Mouse (Mus musculus): ENCODE measurements around the gene Itih3. TPM values are rescaled to one million over a fixed set of nuclear protein-coding genes. Genes with fewer than 3 reads are reported as not detected.
A peak's percentile ranks its signal among the peaks of the same experiment; 100 is the strongest.

Gene Itih3
- polyA plus RNA-seq, 1 experiment from 2014 or later: 8.1 TPM

- WGBS: 86% methylated on average over 17 of the region's 17 CpGs
- ATAC-seq: no peak
Observed at GRCm38 (mm10) chr14:30880811-30881717, 42.5 kb downstream of the Itih3 start.

GRCm38 (mm10) chr14:30880251-30880650 is 43.3 kb downstream of the Itih3 start:
- H3K27ac ChIP-seq (ENCODE audit: low read length): no peak overlapping the region

More at GRCm38 (mm10) chr14:30880811-30881717, 42.5 kb downstream of the Itih3 start:
- no peak overlapping the region for H3K9ac ChIP-seq (ENCODE audit: low read depth, low read length)
- no peaks in the 10 kb centered on the region for H3K9me3 ChIP-seq (ENCODE audit: control insufficient read depth, low read length)
- H3K36me3 ChIP-seq (ENCODE audit: control insufficient read depth, insufficient read depth, low read length): no peaks in the 10 kb centered on the region
- H3K27me3 ChIP-seq (replicated peaks; ENCODE audit: control insufficient read depth, insufficient read depth, low read length): no peaks in the 10 kb centered on the region
- H3K4me2 ChIP-seq (ENCODE audit: low read depth, low read length): no peak overlapping the region
- no peak overlapping the region for H3K27ac ChIP-seq (ENCODE audit: low read length)
- H3K4me1 ChIP-seq (ENCODE audit: control insufficient read depth, insufficient read depth, low read length): peaks cover 13% of the 10 kb centered on the region
- no peak overlapping the region for H3K4me3 ChIP-seq (ENCODE audit: low read length)

GRCm38 (mm10) chr14:30879794-30880193 is 43.8 kb downstream of the Itih3 start:
- WGBS: 60% methylated on average over 9 of the region's 9 CpGs
- Histone ChIP-seq H3K36me3 (ENCODE audit: control insufficient read depth, insufficient read depth, low read length) (no peaks in the 10 kb centered on the region), H3K4me2 (ENCODE audit: low read depth, low read length) (peak overlapping the region; percentile 11; the same call in 1 of the 2 replicates), H3K4me3 (ENCODE audit: low read length) (no peak overlapping the region), H3K27me3 (replicated peaks; ENCODE audit: control insufficient read depth, insufficient read depth, low read length) (no peaks in the 10 kb centered on the region), H3K9me3 (ENCODE audit: control insufficient read depth, low read length) (no peaks in the 10 kb centered on the region), H3K27ac (ENCODE audit: low read length) (peak overlapping the region; percentile 75; the same call in 1 of the 2 replicates), H3K4me1 (ENCODE audit: control insufficient read depth, insufficient read depth, low read length) (peaks cover 19% of the 10 kb centered on the region), H3K9ac (ENCODE audit: low read depth, low read length) (peak overlapping the region; percentile 22; the same call in 1 of the 2 replicates)
- ATAC-seq: peak; percentile 43

More at GRCm38 (mm10) chr14:30880251-30880650, 43.3 kb downstream of the Itih3 start:
- Histone ChIP-seq H3K4me3 (ENCODE audit: low read length) (no peak overlapping the region), H3K9me3 (ENCODE audit: control insufficient read depth, low read length) (no peaks in the 10 kb centered on the region), H3K9ac (ENCODE audit: low read depth, low read length) (no peak overlapping the region), H3K36me3 (ENCODE audit: control insufficient read depth, insufficient read depth, low read length) (no peaks in the 10 kb centered on the region), H3K27me3 (replicated peaks; ENCODE audit: control insufficient read depth, insufficient read depth, low read length) (no peaks in the 10 kb centered on the region), H3K4me2 (ENCODE audit: low read depth, low read length) (peak overlapping the region; percentile 11; the same call in 1 of the 2 replicates), H3K4me1 (ENCODE audit: control insufficient read depth, insufficient read depth, low read length) (peaks cover 19% of the 10 kb centered on the region)
- ATAC-seq: no peak
- 66% methylated on average over 8 of the region's 8 CpGs for WGBS

DNA sequence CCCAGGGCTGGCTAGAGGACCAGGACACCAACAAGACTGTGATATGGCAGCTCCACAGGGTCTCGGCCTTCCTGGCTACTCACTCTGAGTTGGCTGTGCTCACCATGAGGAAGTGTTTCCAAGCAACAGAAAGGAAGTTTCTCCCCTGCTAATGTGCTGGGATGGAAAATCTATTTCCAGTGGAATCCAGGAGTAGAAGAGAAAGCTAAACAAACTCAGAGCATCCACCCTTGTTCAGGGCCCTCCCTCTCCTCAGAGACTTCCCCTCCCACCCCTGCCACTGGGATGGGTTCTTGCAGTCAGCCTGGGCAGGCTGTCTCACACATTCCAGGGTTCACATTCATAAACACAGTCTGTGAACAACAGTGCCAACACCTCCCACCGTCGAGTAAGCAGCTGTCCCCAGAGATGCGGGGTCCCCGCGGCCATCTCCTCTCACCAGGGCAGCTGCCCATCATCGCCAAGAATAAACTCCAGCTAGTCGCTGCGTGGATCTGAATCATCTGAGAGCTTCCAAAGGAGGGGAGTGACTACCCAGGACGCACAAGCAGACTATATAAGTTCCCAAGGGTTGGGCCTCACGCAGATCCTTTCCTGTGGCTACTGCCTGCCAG is 44.5 kb downstream of the Itih3 start, which contains the start of gene Mustn1:
Gene Mustn1, plus strand, starts transcription at position 243 of the 614 bp plus-strand sequence.
- Histone ChIP-seq H3K36me3 (ENCODE audit: control insufficient read depth, insufficient read depth, low read length) (no peaks in the 10 kb centered on the region), H3K27me3 (replicated peaks; ENCODE audit: control insufficient read depth, insufficient read depth, low read length) (no peaks in the 10 kb centered on the region), H3K9ac (ENCODE audit: low read depth, low read length) (peak within 1 kb of the TSS; percentile 22; the same call in 1 of the 2 replicates), H3K27ac (ENCODE audit: low read length) (peak within 1 kb of the TSS; percentile 75), H3K4me1 (ENCODE audit: control insufficient read depth, insufficient read depth, low read length) (peaks cover 21% of the 10 kb centered on the region), H3K9me3 (ENCODE audit: control insufficient read depth, low read length) (no peaks in the 10 kb centered on the region), H3K4me2 (ENCODE audit: low read depth, low read length) (peak within 1 kb of the TSS; percentile 11; the same call in 1 of the 2 replicates), H3K4me3 (ENCODE audit: low read length) (no peak within 1 kb of the TSS)
- ATAC-seq: no peak
- 40% methylated on average over 11 of the region's 11 CpGs for WGBS

- H3K36me3 ChIP-seq (ENCODE audit: control insufficient read depth, insufficient read depth, low read length): no peaks in the 10 kb centered on the region
- no peak overlapping the region for H3K9ac ChIP-seq (ENCODE audit: low read depth, low read length)
- H3K27ac ChIP-seq (ENCODE audit: low read length): no peak overlapping the region
- H3K9me3 ChIP-seq (ENCODE audit: control insufficient read depth, low read length): no peaks in the 10 kb centered on the region
- WGBS: 95% methylated on average over 3 of the region's 3 CpGs
- H3K27me3 ChIP-seq (replicated peaks; ENCODE audit: control insufficient read depth, insufficient read depth, low read length): no peaks in the 10 kb centered on the region
- no peak for ATAC-seq
- H3K4me2 ChIP-seq (ENCODE audit: low read depth, low read length): no peak overlapping the region
- H3K4me3 ChIP-seq (ENCODE audit: low read length): no peak overlapping the region
- peaks cover 25% of the 10 kb centered on the region for H3K4me1 ChIP-seq (ENCODE audit: control insufficient read depth, insufficient read depth, low read length)
Observed at GRCm38 (mm10) chr14:30877827-30878226, 45.7 kb downstream of the Itih3 start.

- Histone ChIP-seq H3K4me2 (ENCODE audit: low read depth, low read length) (no peak overlapping the region), H3K36me3 (ENCODE audit: control insufficient read depth, insufficient read depth, low read length) (no peaks in the 10 kb centered on the region), H3K4me3 (ENCODE audit: low read length) (no peak overlapping the region), H3K9me3 (ENCODE audit: control insufficient read depth, low read length) (no peaks in the 10 kb centered on the region), H3K4me1 (ENCODE audit: control insufficient read depth, insufficient read depth, low read length) (peaks cover 25% of the 10 kb centered on the region), H3K9ac (ENCODE audit: low read depth, low read length) (no peak overlapping the region), H3K27me3 (replicated peaks; ENCODE audit: control insufficient read depth, insufficient read depth, low read length) (no peaks in the 10 kb centered on the region), H3K27ac (ENCODE audit: low read length) (no peak overlapping the region)
- no peak for ATAC-seq
- WGBS: 86% methylated on average over 10 of the region's 10 CpGs
Observed at GRCm38 (mm10) chr14:30876451-30876850, 47.1 kb downstream of the Itih3 start.

- H3K4me2 ChIP-seq (ENCODE audit: low read depth, low read length): no peak overlapping the region
- ATAC-seq: no peak; the same call in 1 of the 2 replicates
- H3K4me1 ChIP-seq (ENCODE audit: control insufficient read depth, insufficient read depth, low read length): peaks cover 25% of the 10 kb centered on the region
- H3K9ac ChIP-seq (ENCODE audit: low read depth, low read length): peak overlapping the region; percentile 26; the same call in 1 of the 2 replicates
- no peaks in the 10 kb centered on the region for H3K27me3 ChIP-seq (replicated peaks; ENCODE audit: control insufficient read depth, insufficient read depth, low read length)
- no peaks in the 10 kb centered on the region for H3K36me3 ChIP-seq (ENCODE audit: control insufficient read depth, insufficient read depth, low read length)
- no peak overlapping the region for H3K4me3 ChIP-seq (ENCODE audit: low read length)
- 85% methylated on average over 9 of the region's 9 CpGs for WGBS
- H3K27ac ChIP-seq (ENCODE audit: low read length): peak overlapping the region; percentile 83
- no peaks in the 10 kb centered on the region for H3K9me3 ChIP-seq (ENCODE audit: control insufficient read depth, low read length)
Observed at GRCm38 (mm10) chr14:30875955-30876354, 47.6 kb downstream of the Itih3 start.

- peak; percentile 90 for ATAC-seq
- peak overlapping the region; percentile 83 for H3K27ac ChIP-seq (ENCODE audit: low read length)
- H3K27me3 ChIP-seq (replicated peaks; ENCODE audit: control insufficient read depth, insufficient read depth, low read length): no peaks in the 10 kb centered on the region
- peaks cover 29% of the 10 kb centered on the region for H3K4me1 ChIP-seq (ENCODE audit: control insufficient read depth, insufficient read depth, low read length)
- peak overlapping the region; percentile 26; the same call in 1 of the 2 replicates for H3K9ac ChIP-seq (ENCODE audit: low read depth, low read length)
- H3K4me2 ChIP-seq (ENCODE audit: low read depth, low read length): no peak overlapping the region
- no peaks in the 10 kb centered on the region for H3K9me3 ChIP-seq (ENCODE audit: control insufficient read depth, low read length)
- no peak overlapping the region for H3K4me3 ChIP-seq (ENCODE audit: low read length)
- 61% methylated on average over 12 of the region's 12 CpGs for WGBS
- no peaks in the 10 kb centered on the region for H3K36me3 ChIP-seq (ENCODE audit: control insufficient read depth, insufficient read depth, low read length)
Observed at GRCm38 (mm10) chr14:30875130-30875865, 48.3 kb downstream of the Itih3 start.

Measured in intestine, embryonic 16.5 days (tissue).